Mouse (Mus musculus) liver, embryonic 12.5 days (tissue): ENCODE data around the gene Gm20716. TPM values are rescaled to one million over a fixed set of nuclear protein-coding genes. Genes with fewer than 3 reads are reported as not detected.

Source experiments
- ATAC-seq: fragments of 200-750 bp; cut with Nextera tagmentation; 2 replicates; pipeline ENCODE4 v1.8.0; 2017; ENCODE audit warnings: moderate number of reproducible peaks, mild to moderate bottlenecking, moderate library complexity
- H3K27ac ChIP-seq: fragments of 300-500 bp; sonication (generic); 2 replicates; pipeline ENCODE4 v1.5.1; 2016; ENCODE audit warnings: mild to moderate bottlenecking
- H3K27me3 ChIP-seq: fragments of 300-500 bp; sonication (generic); replicated peaks from 2 replicates; pipeline ENCODE4 v1.6.1; 2016; ENCODE audit warnings: mild to moderate bottlenecking, moderate library complexity
- H3K36me3 ChIP-seq: fragments of 300-500 bp; sonication (generic); 2 replicates; pipeline ENCODE4 v1.6.1; 2016; ENCODE audit warnings: mild to moderate bottlenecking, moderate library complexity
- H3K4me1 ChIP-seq: fragments of 300-500 bp; sonication (generic); 2 replicates; pipeline ENCODE4 v1.6.1; 2016
- H3K4me2 ChIP-seq: fragments of 300-500 bp; sonication (generic); 2 replicates; pipeline ENCODE4 v1.6.1; 2016; ENCODE audit warnings: mild to moderate bottlenecking, moderate library complexity
- H3K4me3 ChIP-seq: fragments of 300-500 bp; sonication (generic); 2 replicates; pipeline ENCODE4 v1.5.1; 2016; ENCODE audit warnings: mild to moderate bottlenecking, moderate library complexity
- H3K9ac ChIP-seq: fragments of 300-500 bp; sonication (generic); 2 replicates; pipeline ENCODE4 v1.6.1; 2016; ENCODE audit warnings: mild to moderate bottlenecking, moderate library complexity
- H3K9me3 ChIP-seq: fragments of 300-500 bp; sonication (generic); replicated peaks from 2 replicates; pipeline ENCODE4 v1.6.1; 2016; ENCODE audit warnings: mild to moderate bottlenecking, moderate library complexity
- WGBS: fragments of 180-500 bp; shearing (Covaris S2); methylation state at CpG from one replicate; pipeline ENCODE4 v1.1.7; 2016; ENCODE audit not compliant: insufficient replicate concordance; 5-methylcytosine and 5-hydroxymethylcytosine counted together
- polyA plus RNA-seq: library from polyadenylated mRNA; unstranded; fragments of >200 nt; fragmentation: Nextera tagmentation; extraction: Ambion mirVana; gene quantifications from 2 replicates; pipeline ENCODE4 v1.2.1, GENCODE M21; 2016

The Gm20716 gene
- 6.4 and 7.3 TPM in 2 replicates for polyA plus RNA-seq

- Histone ChIP-seq H3K4me1 (peaks cover 42% of the 10 kb centered on the region), H3K27ac (peak within 1 kb of the TSS; percentile 86), H3K4me2 (peak within 1 kb of the TSS; percentile 100), H3K9ac (peak within 1 kb of the TSS; percentile 97), H3K36me3 (peaks cover 56% of the 10 kb centered on the region), H3K4me3 (peak within 1 kb of the TSS; percentile 80), H3K27me3 (no peaks in the 10 kb centered on the region), H3K9me3 (no peaks in the 10 kb centered on the region)
- WGBS: under 1% methylated on average over 73 of the region's 73 CpGs
- peak; percentile 82 for ATAC-seq
Observed at GRCm38 (mm10) chr2:168230026-168230728, at the start of gene Gm20716, which contains the start of the genes Dpm1 and Mocs3. TSS of gene Gm20716 (minus strand) at chr2:168230364. TSS of gene Dpm1 (minus strand) at chr2:168230591. TSS of gene Mocs3 (plus strand) at chr2:168230622.

- WGBS: 4% methylated on average over 11 of the region's 11 CpGs
- ATAC-seq: no peak
- Histone ChIP-seq H3K9ac (no peak overlapping the region), H3K36me3 (no peaks in the 10 kb centered on the region), H3K4me3 (no peak overlapping the region), H3K4me1 (peaks cover 12% of the 10 kb centered on the region; the same call in 1 of the 2 replicates), H3K4me2 (no peak overlapping the region), H3K27ac (no peak overlapping the region), H3K27me3 (peaks cover 100% of the 10 kb centered on the region), H3K9me3 (no peaks in the 10 kb centered on the region)
Observed at GRCm38 (mm10) chr2:168274374-168274935, 44.3 kb upstream of the Gm20716 start.

- ATAC-seq: no peak
- peaks cover 12% of the 10 kb centered on the region; the same call in 1 of the 2 replicates for H3K4me1 ChIP-seq
- no peak overlapping the region for H3K27ac ChIP-seq
- H3K9ac ChIP-seq: no peak overlapping the region
- no peaks in the 10 kb centered on the region for H3K9me3 ChIP-seq
- peak overlapping the region; percentile 34 for H3K4me2 ChIP-seq
- H3K36me3 ChIP-seq: no peaks in the 10 kb centered on the region
- 9% methylated on average over 9 of the region's 9 CpGs for WGBS
- peaks cover 100% of the 10 kb centered on the region for H3K27me3 ChIP-seq
- H3K4me3 ChIP-seq: no peak overlapping the region
Observed at GRCm38 (mm10) chr2:168273387-168273786, 43.2 kb upstream of the Gm20716 start.

GRCm38 (mm10) chr2:168268033-168268432, 37.9 kb upstream of the Gm20716 start:
- Histone ChIP-seq H3K4me2 (peak overlapping the region; percentile 11; the same call in 1 of the 2 replicates), H3K27me3 (peaks cover 73% of the 10 kb centered on the region)

GRCm38 (mm10) chr2:168260900-168261299, 30.7 kb upstream of the Gm20716 start:
- H3K36me3 ChIP-seq: no peaks in the 10 kb centered on the region
- no peaks in the 10 kb centered on the region for H3K9me3 ChIP-seq
- H3K9ac ChIP-seq: no peak overlapping the region
- no peak overlapping the region for H3K4me3 ChIP-seq
- H3K4me2 ChIP-seq: no peak overlapping the region
- H3K27me3 ChIP-seq: peaks cover 54% of the 10 kb centered on the region
- no peak for ATAC-seq
- WGBS: 72% methylated on average over 10 of the region's 10 CpGs
- H3K27ac ChIP-seq: no peak overlapping the region
- H3K4me1 ChIP-seq: no peaks in the 10 kb centered on the region

More at GRCm38 (mm10) chr2:168268033-168268432, 37.9 kb upstream of the Gm20716 start:
- Histone ChIP-seq H3K36me3 (no peaks in the 10 kb centered on the region), H3K4me3 (no peak overlapping the region), H3K4me1 (peaks cover 2% of the 10 kb centered on the region; the same call in 1 of the 2 replicates), H3K27ac (no peak overlapping the region), H3K9ac (no peak overlapping the region), H3K9me3 (no peaks in the 10 kb centered on the region)
- WGBS: 17% methylated on average over 7 of the region's 7 CpGs
- ATAC-seq: no peak

GRCm38 (mm10) chr2:168260124-168260523, 30.0 kb upstream of the Gm20716 start:
- Histone ChIP-seq H3K36me3 (no peaks in the 10 kb centered on the region), H3K9me3 (no peaks in the 10 kb centered on the region), H3K9ac (no peak overlapping the region), H3K4me1 (no peaks in the 10 kb centered on the region), H3K4me2 (no peak overlapping the region), H3K27ac (no peak overlapping the region), H3K4me3 (no peak overlapping the region), H3K27me3 (peaks cover 58% of the 10 kb centered on the region)
- ATAC-seq: no peak
- 39% methylated on average over 3 of the region's 3 CpGs for WGBS

- Histone ChIP-seq H3K27me3 (peaks cover 63% of the 10 kb centered on the region), H3K9me3 (no peaks in the 10 kb centered on the region)
Observed at GRCm38 (mm10) chr2:168259046-168259445, 28.9 kb upstream of the Gm20716 start.

GRCm38 (mm10) chr2:168257188-168257587, 27.0 kb upstream of the Gm20716 start:
- no peak for ATAC-seq
- H3K27ac ChIP-seq: no peak overlapping the region
- 44% methylated on average over 4 of the region's 4 CpGs for WGBS
- H3K9ac ChIP-seq: no peak overlapping the region
- no peaks in the 10 kb centered on the region for H3K36me3 ChIP-seq
- no peak overlapping the region for H3K4me3 ChIP-seq
- H3K9me3 ChIP-seq: no peaks in the 10 kb centered on the region
- no peak overlapping the region for H3K4me2 ChIP-seq
- no peaks in the 10 kb centered on the region for H3K4me1 ChIP-seq
- H3K27me3 ChIP-seq: peaks cover 63% of the 10 kb centered on the region

More at GRCm38 (mm10) chr2:168259046-168259445, 28.9 kb upstream of the Gm20716 start:
- ATAC-seq: no peak
- no peaks in the 10 kb centered on the region for H3K4me1 ChIP-seq
- 74% methylated on average over 8 of the region's 8 CpGs for WGBS
- H3K4me2 ChIP-seq: no peak overlapping the region
- H3K4me3 ChIP-seq: no peak overlapping the region
- H3K27ac ChIP-seq: no peak overlapping the region
- no peaks in the 10 kb centered on the region for H3K36me3 ChIP-seq
- H3K9ac ChIP-seq: no peak overlapping the region

GRCm38 (mm10) chr2:168256506-168256905, 26.3 kb upstream of the Gm20716 start:
- H3K4me3 ChIP-seq: no peak overlapping the region
- peaks cover 63% of the 10 kb centered on the region for H3K27me3 ChIP-seq
- 69% methylated on average over 3 of the region's 3 CpGs for WGBS
- no peaks in the 10 kb centered on the region for H3K4me1 ChIP-seq
- no peak overlapping the region for H3K4me2 ChIP-seq
- no peaks in the 10 kb centered on the region for H3K36me3 ChIP-seq
- no peaks in the 10 kb centered on the region for H3K9me3 ChIP-seq
- ATAC-seq: no peak
- H3K27ac ChIP-seq: no peak overlapping the region
- H3K9ac ChIP-seq: no peak overlapping the region

- H3K36me3 ChIP-seq: no peaks in the 10 kb centered on the region
- H3K4me1 ChIP-seq: no peaks in the 10 kb centered on the region
- no peak overlapping the region for H3K27ac ChIP-seq
- no peak overlapping the region for H3K4me3 ChIP-seq
- no peaks in the 10 kb centered on the region for H3K9me3 ChIP-seq
- no peak for ATAC-seq
- peaks cover 57% of the 10 kb centered on the region for H3K27me3 ChIP-seq
- WGBS: 11% methylated on average over 7 of the region's 7 CpGs
- no peak overlapping the region for H3K9ac ChIP-seq
- no peak overlapping the region for H3K4me2 ChIP-seq
Observed at GRCm38 (mm10) chr2:168253822-168254221, 23.7 kb upstream of the Gm20716 start.

GRCm38 (mm10) chr2:168252639-168253292, 22.6 kb upstream of the Gm20716 start:
- no peaks in the 10 kb centered on the region for H3K36me3 ChIP-seq
- H3K4me3 ChIP-seq: no peak overlapping the region
- H3K9ac ChIP-seq: no peak overlapping the region
- H3K27ac ChIP-seq: no peak overlapping the region
- no peaks in the 10 kb centered on the region for H3K9me3 ChIP-seq
- no peak overlapping the region for H3K4me2 ChIP-seq
- 11% methylated on average over 16 of the region's 16 CpGs for WGBS
- H3K4me1 ChIP-seq: no peaks in the 10 kb centered on the region
- no peak for ATAC-seq
- peaks cover 56% of the 10 kb centered on the region for H3K27me3 ChIP-seq

- Histone ChIP-seq H3K4me2 (no peak overlapping the region), H3K27ac (no peak overlapping the region), H3K4me1 (no peaks in the 10 kb centered on the region), H3K9ac (no peak overlapping the region), H3K36me3 (no peaks in the 10 kb centered on the region), H3K4me3 (no peak overlapping the region), H3K27me3 (peaks cover 62% of the 10 kb centered on the region), H3K9me3 (no peaks in the 10 kb centered on the region)
- 13% methylated on average over 8 of the region's 8 CpGs for WGBS
- peak; percentile 44; the same call in 1 of the 2 replicates for ATAC-seq
Observed at GRCm38 (mm10) chr2:168250270-168250669, 20.1 kb upstream of the Gm20716 start.
